Mouse (Mus musculus): ENCODE data around the gene Pck2.

The Pck2 gene

DNA sequence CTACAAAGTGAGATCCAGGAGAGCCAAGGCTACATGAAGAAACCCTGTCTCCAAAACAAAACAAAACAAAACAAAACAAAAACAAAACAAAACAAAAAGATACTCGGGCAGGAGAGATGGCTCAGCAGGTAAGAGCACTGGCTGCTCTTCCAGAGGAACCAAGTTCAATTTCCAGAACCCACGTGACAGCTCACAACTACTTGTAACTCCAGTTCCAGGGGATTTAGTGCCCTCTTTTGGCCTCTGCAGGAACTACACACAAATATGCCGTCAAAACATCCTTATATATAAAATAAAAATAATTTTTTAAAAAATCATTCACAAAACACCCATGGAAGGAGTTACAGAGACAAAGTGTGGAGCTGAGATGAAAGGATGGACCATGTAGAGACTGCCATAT is 12.1 kb upstream of the Pck2 start:
- no peak for DNase-seq (ENCODE audit: low spot score in 2 of 2)

DNA sequence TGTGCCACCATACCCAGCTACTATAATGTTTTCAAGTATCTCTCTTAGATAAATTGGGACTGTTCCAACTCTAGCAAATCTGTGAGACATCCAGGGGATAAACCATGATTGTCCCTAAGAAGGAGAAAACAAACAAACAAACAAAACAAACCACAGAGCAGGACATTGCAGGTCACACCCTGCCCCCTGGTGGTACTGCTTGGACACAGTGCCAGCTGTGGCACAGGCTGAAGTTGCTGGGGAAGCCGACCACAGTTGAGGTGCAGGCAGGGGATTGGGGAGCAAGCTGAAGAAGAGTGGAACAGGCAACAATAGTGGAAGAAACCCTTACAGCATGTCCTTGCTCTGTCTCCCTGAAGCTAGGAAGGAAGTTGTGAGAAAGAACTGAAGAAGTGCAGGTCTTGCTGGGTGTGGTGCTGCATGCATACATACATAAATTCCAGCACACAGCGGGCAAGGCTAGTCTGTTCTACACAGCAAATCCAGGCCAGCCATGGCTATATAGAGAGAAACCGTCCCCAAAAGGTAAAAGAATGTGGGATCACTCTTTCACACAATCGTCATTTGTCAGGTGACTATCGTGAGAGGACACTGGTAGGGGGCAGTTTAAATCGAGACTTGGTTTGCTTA is 3.8 kb upstream of the Pck2 start:
- peak in 1 of 2 experiments; percentile 26 for DNase-seq (ENCODE audit: low spot score in 2 of 2)

GRCm38 (mm10) chr14:55540787-55541321 is 788 bp downstream of the Pck2 start:
- DNase-seq (ENCODE audit: low spot score in 2 of 2) = peak; percentile 61 to 85

GRCm38 (mm10) chr14:55542268-55542667 is 2.2 kb downstream of the Pck2 start:
- no peak for DNase-seq (ENCODE audit: low spot score in 2 of 2)

DNA sequence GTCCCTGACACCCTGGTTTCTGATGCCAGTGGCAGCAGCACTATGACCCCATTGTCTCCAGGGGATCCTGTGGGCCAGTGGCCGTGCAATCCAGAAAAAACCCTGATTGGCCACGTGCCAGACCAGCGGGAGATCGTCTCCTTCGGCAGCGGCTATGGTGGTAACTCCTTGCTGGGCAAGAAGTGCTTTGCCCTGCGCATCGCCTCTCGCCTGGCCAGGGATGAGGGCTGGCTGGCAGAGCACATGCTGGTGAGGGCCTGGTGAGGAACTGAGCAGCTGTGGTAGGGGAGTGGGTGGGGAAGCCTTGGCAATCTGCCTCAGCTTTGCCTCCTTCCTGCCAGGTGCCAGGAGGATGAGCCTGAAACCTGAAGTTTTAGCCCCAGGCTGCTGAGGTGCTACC is 4.3 kb downstream of the Pck2 start:
- no peak for DNase-seq (ENCODE audit: low spot score in 2 of 2)

DNA sequence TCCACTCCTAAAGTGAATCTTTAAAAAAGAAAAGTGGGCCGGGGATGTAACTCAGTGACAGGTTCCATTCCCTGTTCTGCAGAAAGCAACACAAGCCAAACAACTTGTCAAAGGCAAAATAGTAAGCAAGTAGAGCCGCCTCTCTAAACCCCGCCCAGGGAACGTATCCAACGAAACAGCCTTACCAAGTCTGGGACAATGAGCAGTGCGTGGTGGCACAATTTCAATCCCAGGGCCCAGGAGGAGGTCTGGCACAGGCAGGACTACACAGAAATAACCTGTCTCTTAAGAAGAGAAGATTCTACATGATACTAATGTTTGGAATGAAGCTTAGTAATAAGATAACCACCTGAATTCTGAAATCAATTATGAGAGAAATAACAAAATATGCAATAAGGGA is 10.1 kb downstream of the Pck2 start:
- DNase-seq (ENCODE audit: low spot score in 2 of 2) = no peak

DNA sequence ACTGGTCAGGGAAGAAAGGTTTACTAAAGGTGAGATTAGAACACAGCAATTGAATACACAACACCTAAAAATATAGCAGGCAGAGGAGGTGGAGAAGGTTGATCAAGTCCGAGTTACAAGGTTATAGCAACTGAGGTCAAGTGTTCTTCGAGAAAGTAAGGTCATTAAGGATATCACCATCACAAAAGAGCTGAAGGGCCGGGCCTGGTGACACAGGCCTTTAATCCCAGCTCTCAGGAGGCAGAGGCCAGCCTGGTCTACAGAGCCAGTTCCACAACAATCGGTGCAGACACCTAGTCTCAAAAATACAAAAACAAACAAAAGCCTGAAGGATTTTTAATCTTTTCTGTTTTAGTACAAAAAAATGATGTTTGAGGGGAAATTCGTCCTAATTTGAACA is 11.3 kb downstream of the Pck2 start:
- no peak for DNase-seq (ENCODE audit: low spot score in 2 of 2)

GRCm38 (mm10) chr14:55551794-55552193 is 11.7 kb downstream of the Pck2 start:
- DNase-seq (ENCODE audit: low spot score in 2 of 2) = no peak

- no peak for DNase-seq (ENCODE audit: low spot score in 2 of 2)
Measured at GRCm38 (mm10) chr14:55554635-55555034, 14.6 kb downstream of the Pck2 start.

DNA sequence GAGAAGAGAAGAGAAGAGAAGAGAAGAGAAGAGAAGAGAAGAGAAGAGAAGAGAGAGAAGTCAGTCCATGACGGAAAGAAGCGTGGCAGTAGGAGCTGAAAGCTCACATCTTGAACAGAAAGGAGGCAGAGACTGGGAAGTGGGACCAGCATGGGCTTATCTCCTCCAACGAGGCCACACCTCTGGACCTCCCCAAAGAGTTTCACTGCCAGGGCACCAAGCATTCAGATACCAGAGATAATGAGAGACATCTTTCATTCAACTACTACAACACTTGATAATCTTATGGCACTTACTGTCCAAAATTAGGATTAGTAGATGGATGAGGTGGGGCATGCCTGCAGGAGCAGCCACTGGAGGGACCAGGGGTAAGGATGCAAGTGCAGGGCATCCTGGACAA is 15.7 kb downstream of the Pck2 start:
- DNase-seq (ENCODE audit: low spot score in 2 of 2) = no peak

- peak; percentile 77 to 87 for DNase-seq (ENCODE audit: low spot score in 2 of 2)
Measured at GRCm38 (mm10) chr14:55557003-55557402, 16.9 kb downstream of the Pck2 start.

GRCm38 (mm10) chr14:55557587-55557986 is 17.5 kb downstream of the Pck2 start:
- no peak for DNase-seq (ENCODE audit: low spot score in 2 of 2)

- DNase-seq (ENCODE audit: low spot score in 2 of 2) = no peak
Measured at GRCm38 (mm10) chr14:55558740-55559448, 18.8 kb downstream of the Pck2 start.

GRCm38 (mm10) chr14:55559799-55560201 is 19.7 kb downstream of the Pck2 start, which contains the start of gene Dcaf11:
Dcaf11 (plus strand) TSS chr14:55560006.
- DNase-seq (ENCODE audit: low spot score in 2 of 2) = peak; percentile 82 to 90

GRCm38 (mm10) chr14:55560202-55561073 is 20.4 kb downstream of the Pck2 start, which contains the start of gene A730061H03Rik:
A730061H03Rik (minus strand) TSS chr14:55560406.
- DNase-seq (ENCODE audit: low spot score in 2 of 2) = peak; percentile 95 to 98

- DNase-seq (ENCODE audit: low spot score in 2 of 2) = no peak
Measured at GRCm38 (mm10) chr14:55561860-55562259, 21.8 kb downstream of the Pck2 start.

- DNase-seq (ENCODE audit: low spot score in 2 of 2) = no peak
Measured at GRCm38 (mm10) chr14:55563249-55563648, 23.2 kb downstream of the Pck2 start.

- DNase-seq (ENCODE audit: low spot score in 2 of 2) = no peak
Measured at GRCm38 (mm10) chr14:55565748-55566147, 25.7 kb downstream of the Pck2 start.

DNA sequence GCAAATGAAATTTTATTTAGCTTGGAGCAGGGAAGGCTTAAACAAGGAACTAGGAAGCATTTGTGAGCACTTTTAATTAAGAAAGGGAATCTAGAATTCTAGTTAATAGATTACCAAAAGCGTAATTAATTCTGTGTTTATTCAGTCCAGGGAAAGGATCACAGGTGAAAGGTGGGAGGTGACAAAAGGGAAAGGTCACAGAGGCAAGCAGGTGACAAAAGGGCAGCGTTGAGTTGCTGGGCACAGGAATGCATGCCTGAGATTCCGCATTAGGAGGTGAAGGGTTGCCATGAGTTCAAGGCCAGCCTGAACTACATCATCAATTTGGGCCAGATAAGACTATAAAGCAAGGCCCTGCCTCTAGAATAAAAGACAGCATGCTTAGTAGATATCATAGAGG is 27.4 kb downstream of the Pck2 start:
- no peak for DNase-seq (ENCODE audit: low spot score in 2 of 2)

GRCm38 (mm10) chr14:55570588-55570987 is 30.5 kb downstream of the Pck2 start:
- no peak for DNase-seq (ENCODE audit: low spot score in 2 of 2)

DNA sequence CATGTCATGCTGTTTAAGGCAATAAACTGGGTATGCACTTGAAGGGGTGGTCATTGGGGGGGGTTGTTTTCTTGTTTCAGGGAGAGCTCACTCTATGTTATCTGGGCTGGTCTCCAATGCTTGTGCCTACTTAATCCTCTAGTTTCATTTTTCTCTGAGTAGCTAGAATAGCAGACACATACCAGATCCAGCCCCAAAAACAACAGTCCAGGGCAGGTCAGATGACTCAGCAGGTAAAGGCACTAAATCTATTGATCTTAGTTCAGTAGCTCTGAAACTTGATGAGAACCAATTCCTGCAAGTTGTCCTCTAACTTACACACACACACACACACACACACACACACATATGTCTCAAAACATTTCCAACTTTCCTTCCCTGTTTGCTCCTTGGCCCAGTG is 31.7 kb downstream of the Pck2 start:
- DNase-seq (ENCODE audit: low spot score in 2 of 2) = no peak

GRCm38 (mm10) chr14:55575302-55575701 is 35.2 kb downstream of the Pck2 start, which contains the start of gene Fitm1:
Fitm1 (plus strand) TSS chr14:55575617.
- DNase-seq (ENCODE audit: low spot score in 2 of 2) = no peak
